Mouse (Mus musculus) G1E (cell line): ENCODE results near the gene Wwox. TPM values are rescaled to one million over a fixed set of nuclear protein-coding genes. Genes with fewer than 3 reads are reported as not detected.

Source experiments
- ATAC-seq: 2 replicates; pipeline ENCODE4 v1.8.0; 2016; ENCODE audit warnings: mild to moderate bottlenecking; ENCODE audit not compliant: insufficient number of reproducible peaks, poor library complexity, low FRiP score, severe bottlenecking; ENCODE audit errors: extremely low read depth
- DNase-seq: peaks from one replicate; pipeline ENCODE4 v3.0.0; 2012; ENCODE audit warnings: low spot score
- H3K27me3 ChIP-seq: 2 replicates; pipeline ENCODE4 v1.6.1; 2012; ENCODE audit warnings: mild to moderate bottlenecking, low read length, inconsistent platforms; ENCODE audit not compliant: insufficient read depth
- H3K36me3 ChIP-seq: replicated peaks from 2 replicates; pipeline ENCODE3; 2012; ENCODE audit warnings: mild to moderate bottlenecking, inconsistent platforms
- H3K4me1 ChIP-seq: 2 replicates; pipeline ENCODE4 v1.6.1; 2012; ENCODE audit warnings: low read depth, low read length, inconsistent platforms, mixed read lengths; ENCODE audit not compliant: insufficient read depth
- H3K4me3 ChIP-seq: 2 replicates; pipeline ENCODE4 v1.5.1; 2012; ENCODE audit warnings: low read depth, mild to moderate bottlenecking, inconsistent platforms, low read length, moderate library complexity, mixed read lengths
- H3K9me3 ChIP-seq: replicated peaks from 2 replicates; pipeline ENCODE4 v1.6.1; 2012; ENCODE audit warnings: inconsistent platforms
- CTCF ChIP-seq: IDR thresholded peaks from 2 replicates; pipeline ENCODE4 v1.5.1; 2012; ENCODE audit warnings: low read depth, low read length, inconsistent platforms, mixed read lengths
- GATA1 ChIP-seq: IDR thresholded peaks from 2 replicates; pipeline ENCODE4 v1.6.1; 2012; ENCODE audit warnings: borderline replicate concordance, low read length, inconsistent platforms, mixed read lengths
- GATA2 ChIP-seq: IDR thresholded peaks from 2 replicates; pipeline ENCODE4 v1.6.1; 2012; ENCODE audit warnings: low read depth, low read length, inconsistent platforms, borderline replicate concordance
- POLR2AphosphoS5 ChIP-seq: IDR thresholded peaks from 2 replicates; pipeline ENCODE4 v1.6.1; 2012; ENCODE audit warnings: low read depth, low read length, inconsistent platforms; ENCODE audit not compliant: insufficient replicate concordance
- TAL1 ChIP-seq: conservative IDR thresholded peaks from 2 replicates; pipeline ENCODE4 v1.6.1; 2012; ENCODE audit warnings: low read depth, low read length, inconsistent platforms, mixed read lengths
- polyA plus RNA-seq: library from polyadenylated mRNA; stranded (reverse); fragments of >175 nt; gene quantifications from 2 replicates; pipeline ENCODE4 v1.2.3, GENCODE M21; 2012
- total RNA-seq, 2 experiments: library from RNA; stranded (forward) in 1 of 2; stranded (reverse) in 1 of 2; fragments of 200-1000 nt in 1 of 2; fragments of >200 nt in 1 of 2; fragmentation: Nextera tagmentation in 1 of 2; gene quantifications; 2 replicates each; pipeline ENCODE4 v1.2.3; 2014 to 2017

Wwox gene
- total and polyA plus RNA-seq, 3 experiments = 5.8 to 33.9 (median 7.2) TPM

DNA sequence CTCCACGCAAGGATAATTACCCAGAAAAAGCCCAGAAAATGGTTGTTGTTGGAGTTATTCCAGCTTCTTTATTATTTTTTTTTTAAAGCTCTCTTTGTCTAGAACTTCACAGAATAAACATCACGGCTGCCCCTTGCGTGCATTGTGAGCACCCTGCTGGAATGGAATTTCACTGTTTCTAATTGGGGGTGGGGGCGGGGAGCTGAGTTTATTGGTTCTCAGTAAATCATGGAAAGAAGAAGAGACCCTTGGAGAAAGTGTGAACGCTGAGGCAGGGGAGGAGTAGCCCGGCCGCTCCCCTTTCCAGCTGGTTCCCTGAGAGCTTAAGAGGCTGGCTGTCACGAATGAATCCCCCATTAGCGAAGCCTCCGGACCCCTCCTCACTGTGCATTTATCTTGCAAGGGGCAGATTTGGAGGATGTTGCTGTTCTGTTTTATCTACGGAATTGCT is 436.7 kb downstream of the Wwox start:
- Histone ChIP-seq H3K36me3 (no peaks in the 10 kb centered on the region), H3K4me1 (no peaks in the 10 kb centered on the region), H3K9me3 (peaks cover 69% of the 10 kb centered on the region), H3K27me3 (no peaks in the 10 kb centered on the region), H3K4me3 (no peak overlapping the region)
- ATAC-seq (no peak), DNase-seq (no peak)
- TF ChIP-seq TAL1 (no peak), CTCF (no peak), POLR2AphosphoS5 (no peak), GATA1 (no peak), GATA2 (no peak)

DNA sequence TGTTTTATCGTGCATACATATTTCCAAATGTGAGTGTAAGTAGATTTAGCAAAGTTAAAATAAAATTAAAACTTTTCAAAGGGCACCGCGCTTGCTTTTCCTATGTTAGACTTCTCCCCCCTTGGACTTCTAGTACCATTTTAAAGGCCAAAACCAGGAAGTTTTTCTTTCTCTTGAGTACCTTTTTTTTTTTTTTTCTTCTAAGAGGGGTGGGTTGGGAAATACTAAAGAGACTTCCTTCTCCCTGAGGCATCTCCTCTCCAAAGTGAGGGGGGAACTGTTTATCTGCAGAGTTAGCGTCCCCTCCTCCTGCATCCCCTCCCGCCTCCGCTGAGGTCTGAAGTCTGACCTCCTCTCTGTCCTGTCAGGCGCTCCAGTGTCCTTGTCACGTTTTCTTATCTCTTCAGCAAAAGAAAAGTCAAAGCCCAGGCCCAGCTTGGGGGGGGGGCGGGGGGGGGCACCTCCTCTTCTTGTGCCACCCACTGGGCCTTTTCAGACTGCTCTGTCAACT is 437.3 kb downstream of the Wwox start:
- no peak for ATAC-seq
- no peak for TF ChIP-seq TAL1
- no peak for TF ChIP-seq GATA1
- no peak for TF ChIP-seq CTCF
- TF ChIP-seq POLR2AphosphoS5 = no peak
- TF ChIP-seq GATA2 = no peak
- Histone ChIP-seq H3K4me3 (no peak overlapping the region), H3K4me1 (no peaks in the 10 kb centered on the region), H3K27me3 (no peaks in the 10 kb centered on the region), H3K36me3 (no peaks in the 10 kb centered on the region), H3K9me3 (peaks cover 73% of the 10 kb centered on the region)
- DNase-seq = no peak

DNA sequence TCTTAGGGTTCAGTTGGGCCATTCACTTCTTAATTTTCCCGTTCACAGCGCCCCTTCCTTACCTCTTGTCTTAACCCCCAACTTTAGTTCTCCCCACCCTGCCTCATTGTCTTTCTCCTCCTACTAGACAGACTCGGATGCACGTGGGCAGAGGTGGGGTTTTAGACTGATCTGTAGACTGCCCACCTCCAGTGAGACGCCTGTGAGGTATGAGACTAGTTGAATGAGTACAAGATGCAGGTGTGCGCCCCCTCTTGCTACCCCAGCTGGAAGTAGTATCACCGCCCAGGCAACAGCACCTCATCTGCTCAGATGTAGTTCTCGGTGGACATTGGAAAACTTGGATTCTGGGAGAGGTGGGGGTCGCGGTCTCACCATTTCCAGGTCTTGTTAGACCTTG is 437.8 kb downstream of the Wwox start:
- Histone ChIP-seq H3K36me3 (no peaks in the 10 kb centered on the region), H3K4me3 (no peak overlapping the region; the same call in 1 of the 2 replicates), H3K4me1 (no peaks in the 10 kb centered on the region), H3K27me3 (no peaks in the 10 kb centered on the region), H3K9me3 (peaks cover 74% of the 10 kb centered on the region)
- no peak for ATAC-seq
- no peak for TF ChIP-seq CTCF
- TF ChIP-seq GATA2 = no peak
- TF ChIP-seq GATA1 = no peak
- no peak for TF ChIP-seq POLR2AphosphoS5
- TF ChIP-seq TAL1 = no peak
- DNase-seq = no peak

DNA sequence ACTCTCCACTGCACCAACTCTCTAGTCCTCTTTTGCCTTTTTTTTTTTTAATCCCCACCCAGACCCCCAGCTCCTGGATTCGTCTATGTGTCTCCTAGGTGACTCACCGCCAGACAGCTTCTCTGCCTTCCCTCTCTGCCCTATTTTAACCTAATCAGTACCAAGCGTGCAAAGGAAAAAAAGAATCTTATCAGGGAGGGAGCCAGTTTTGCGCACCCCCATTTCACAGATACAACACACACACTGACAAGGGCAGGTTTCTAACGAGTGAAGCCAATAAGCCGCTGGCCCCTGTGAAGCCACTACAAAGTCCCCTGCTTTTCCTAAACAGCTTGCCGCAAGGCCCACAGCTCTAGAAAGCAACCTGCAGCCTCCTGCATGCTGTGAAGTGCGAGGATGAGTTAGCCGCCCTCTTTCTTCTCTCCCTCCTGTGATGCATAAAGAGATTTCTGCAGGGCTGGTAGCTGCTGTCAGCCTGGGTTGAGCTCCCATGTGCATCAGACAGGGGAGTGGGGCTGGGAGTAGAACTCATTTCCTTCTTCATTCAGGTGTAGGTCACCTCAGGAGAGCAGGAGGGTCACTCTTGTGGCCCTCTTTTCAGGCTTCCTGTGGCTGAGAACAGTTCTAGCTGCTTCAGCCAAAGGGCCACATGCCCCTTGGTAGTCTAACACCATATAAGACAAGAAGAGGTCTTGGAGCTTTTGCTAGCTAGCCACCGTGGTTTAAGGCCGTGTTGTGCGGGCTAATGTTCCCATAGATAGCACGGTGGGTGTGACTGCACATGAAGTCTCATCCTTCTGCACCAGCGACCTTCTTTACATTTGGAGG is 439.2 kb downstream of the Wwox start:
- Histone ChIP-seq H3K27me3 (no peaks in the 10 kb centered on the region), H3K36me3 (no peaks in the 10 kb centered on the region), H3K9me3 (peaks cover 77% of the 10 kb centered on the region), H3K4me3 (no peak overlapping the region), H3K4me1 (no peaks in the 10 kb centered on the region)
- ATAC-seq = no peak
- TF ChIP-seq POLR2AphosphoS5 (no peak), CTCF (no peak), GATA1 (no peak), GATA2 (no peak), TAL1 (no peak)
- no peak for DNase-seq

DNA sequence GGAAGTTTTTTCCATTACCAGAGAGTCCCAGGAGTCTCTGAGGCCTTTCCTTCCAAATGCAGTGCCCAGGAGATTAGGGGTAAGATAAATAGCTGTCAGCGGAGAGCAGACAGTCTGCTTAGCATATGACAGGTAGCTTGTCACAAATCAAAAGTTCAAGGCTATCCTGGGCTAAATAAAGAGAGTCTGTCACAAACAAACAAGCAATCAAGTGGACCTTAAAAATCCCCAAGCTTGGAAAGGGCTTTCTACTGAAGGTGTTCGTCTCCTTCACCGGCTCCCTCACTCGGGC is 439.8 kb downstream of the Wwox start:
- no peak for ATAC-seq
- Histone ChIP-seq H3K27me3 (no peaks in the 10 kb centered on the region), H3K36me3 (no peaks in the 10 kb centered on the region), H3K9me3 (peaks cover 78% of the 10 kb centered on the region), H3K4me1 (no peaks in the 10 kb centered on the region), H3K4me3 (no peak overlapping the region)
- no peak for DNase-seq
- no peak for TF ChIP-seq CTCF
- no peak for TF ChIP-seq POLR2AphosphoS5
- TF ChIP-seq GATA2 = no peak
- TF ChIP-seq TAL1 = no peak
- TF ChIP-seq GATA1 = no peak

DNA sequence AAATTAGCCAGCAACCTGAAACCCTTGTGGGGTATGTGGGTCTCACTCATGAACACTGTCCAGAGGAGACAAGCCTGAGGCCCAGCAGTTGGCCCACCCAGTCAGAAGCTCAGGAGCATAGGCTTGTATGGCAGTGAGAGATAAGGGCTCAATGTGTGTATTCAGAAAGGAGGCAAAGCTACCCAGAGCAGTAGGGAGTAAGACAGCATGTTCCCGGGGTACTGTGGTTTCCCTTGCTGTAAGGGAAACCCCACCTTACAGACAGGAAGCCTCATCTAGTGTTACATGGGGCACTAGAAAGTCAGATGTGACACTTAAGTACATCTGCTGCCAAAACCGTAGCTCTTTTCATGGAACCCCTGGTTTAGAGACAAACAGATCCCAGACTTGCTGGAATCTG is 440.2 kb downstream of the Wwox start:
- ATAC-seq (no peak), DNase-seq (no peak)
- Histone ChIP-seq H3K9me3 (peaks cover 77% of the 10 kb centered on the region), H3K27me3 (no peaks in the 10 kb centered on the region), H3K4me3 (no peak overlapping the region), H3K36me3 (no peaks in the 10 kb centered on the region), H3K4me1 (no peaks in the 10 kb centered on the region)
- TF ChIP-seq GATA2 (no peak), CTCF (no peak), POLR2AphosphoS5 (no peak), TAL1 (no peak), GATA1 (no peak)
